Mouse (Mus musculus) gastrocnemius, adult 2 months (tissue): ENCODE measurements at regions not wholly inside any gene's neighbourhood (a gene's known extent, or its start where the extent isn't known, plus 50 kb on each side); places are given as distances from the start of the nearest gene placed in this dataset.

Source experiments
- DNase-seq: peaks from one replicate; pipeline ENCODE4 v3.0.0; 2022
- H3K27ac ChIP-seq: fragments of 200-600 bp; 2 replicates; pipeline ENCODE4 v1.8.1; 2022; ENCODE audit warnings: mild to moderate bottlenecking
- H3K4me3 ChIP-seq: fragments of 200-600 bp; 2 replicates; pipeline ENCODE4 v1.8.1; 2022; ENCODE audit warnings: mild to moderate bottlenecking, moderate library complexity
- CTCF ChIP-seq: fragments of 200-600 bp; IDR thresholded peaks from 2 replicates; pipeline ENCODE4 v1.8.1; 2022; ENCODE audit warnings: antibody characterized with exemption, mild to moderate bottlenecking, moderate library complexity
- intact Hi-C: fragments of 180-260 bp; cut with DNase I; formaldehyde crosslinking; loops from one replicate; pipeline ENCODE4 v1.15.1; 2025

DNA sequence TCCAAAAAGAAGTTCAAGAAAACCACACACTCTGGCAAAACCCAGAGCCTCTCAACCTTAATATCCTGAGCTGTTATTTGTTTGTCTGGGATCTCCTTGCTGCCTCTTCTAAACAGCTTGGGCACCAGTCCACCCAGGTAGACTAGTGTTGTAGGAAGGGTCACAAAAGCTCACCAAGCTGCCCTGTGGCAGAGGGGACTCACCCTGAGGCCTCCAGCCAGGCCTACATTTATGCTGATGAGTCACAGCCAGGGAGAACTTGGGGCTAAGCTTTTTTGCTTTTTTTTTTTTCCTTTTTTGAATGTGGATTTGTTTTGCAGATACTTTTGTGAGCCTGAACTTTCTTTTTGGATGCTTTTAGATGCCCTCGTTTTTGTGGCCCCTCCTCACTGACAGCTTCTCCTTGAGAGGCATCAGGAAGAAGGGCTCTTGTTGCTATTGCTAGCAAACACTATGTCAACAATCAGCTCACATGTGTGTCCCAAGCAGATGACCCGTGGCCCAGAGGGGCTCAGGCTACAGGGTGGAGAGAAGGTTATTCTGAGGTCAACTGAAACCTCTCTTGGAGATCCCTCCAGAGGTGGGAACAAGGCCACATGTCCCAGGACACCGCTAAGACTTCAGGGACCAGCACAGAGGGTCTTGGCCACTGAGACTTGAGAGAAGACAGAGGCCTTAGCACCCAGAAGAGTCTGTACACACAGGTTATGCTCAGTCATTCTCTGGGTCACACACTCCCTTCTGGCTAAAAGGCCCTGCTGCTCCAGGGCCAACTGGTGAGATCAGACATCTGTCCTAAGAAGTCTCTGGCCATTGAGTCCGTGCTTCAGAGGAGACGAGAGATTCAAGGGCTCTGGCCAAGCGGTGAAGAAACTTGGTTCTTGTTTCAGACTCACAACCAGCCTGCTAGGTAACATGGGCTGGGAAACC, 50.3 kb upstream of the Itga11 start:
- peak; percentile 77 for DNase-seq
- H3K4me3 ChIP-seq: no peak overlapping the region
- intact Hi-C loops: loop anchor here (5.0 kb wide), 1 partner anchor 150 kb away; no protein-coding TSS in a partner anchor
- peak overlapping the region; percentile 84 for H3K27ac ChIP-seq
- no peak for TF ChIP-seq CTCF
